Mouse (Mus musculus) brain, embryonic 14.5 days (tissue): ENCODE measurements around the gene Cdkn2aipnl.

Source experiments
- CTCF ChIP-seq: fragments of 200-500 bp; IDR thresholded peaks from 2 replicates; pipeline ENCODE4 v1.5.1; 2012; ENCODE audit warnings: inconsistent platforms, mild to moderate bottlenecking, moderate library complexity, borderline replicate concordance; ENCODE audit not compliant: insufficient read depth, insufficient read length; ENCODE audit errors: extremely low read depth
- POLR2A ChIP-seq: fragments of 200-500 bp; IDR thresholded peaks from 2 replicates; pipeline ENCODE4 v1.6.1; 2012; ENCODE audit warnings: mild to moderate bottlenecking, inconsistent platforms, borderline replicate concordance; ENCODE audit not compliant: poor library complexity, insufficient read depth, insufficient read length, severe bottlenecking; ENCODE audit errors: extremely low read depth

- TF ChIP-seq CTCF (no peak), POLR2A (peak; percentile 79)
Observed at GRCm38 (mm10) chr11:52003772-52004528, 36.5 kb downstream of the Cdkn2aipnl start, which contains the start of gene Cdkl3.
